Mouse (Mus musculus) forebrain, embryonic 11.5 days (tissue): ENCODE results near the gene Serbp1. TPM values are rescaled to one million over a fixed set of nuclear protein-coding genes. Genes with fewer than 3 reads are reported as not detected.
"Not testable (repeated sequence)": the region's sequence is repeated elsewhere in the genome, so short reads cannot be mapped to it uniquely, and the experiment has no call there.

Experiments used
- ATAC-seq: fragments of 200-750 bp; cut with Nextera tagmentation; replicated peaks from 2 replicates; pipeline ENCODE4 v1.8.0; 2017; ENCODE audit warnings: moderate TSS enrichment; ENCODE audit not compliant: low FRiP score
- DNase-seq: peaks from one replicate; pipeline ENCODE4 v3.0.0-alpha.2; 2017; ENCODE audit warnings: low spot score
- H3K27ac ChIP-seq: fragments of 300-500 bp; sonication (generic); 2 replicates; pipeline ENCODE4 v1.5.1; 2014; ENCODE audit warnings: low read depth, low read length
- H3K27me3 ChIP-seq: fragments of 300-500 bp; sonication (generic); 2 replicates; pipeline ENCODE4 v1.6.1; 2014; ENCODE audit warnings: mild to moderate bottlenecking, low read length, mixed read lengths; ENCODE audit not compliant: control insufficient read depth, insufficient read depth
- H3K36me3 ChIP-seq: fragments of 300-500 bp; sonication (generic); 2 replicates; pipeline ENCODE4 v1.6.1; 2014; ENCODE audit warnings: mild to moderate bottlenecking, low read length, moderate library complexity, mixed read lengths; ENCODE audit not compliant: control insufficient read depth, insufficient read depth
- H3K4me1 ChIP-seq: fragments of 300-500 bp; sonication (generic); replicated peaks from 2 replicates; pipeline ENCODE4 v1.6.1; 2014; ENCODE audit warnings: low read length, mixed read lengths; ENCODE audit not compliant: control insufficient read depth, insufficient read depth
- H3K4me2 ChIP-seq: fragments of 300-500 bp; sonication (generic); 2 replicates; pipeline ENCODE4 v1.6.1; 2014; ENCODE audit warnings: low read depth, mild to moderate bottlenecking, low read length, moderate library complexity, mixed read lengths; ENCODE audit not compliant: severe bottlenecking
- H3K4me3 ChIP-seq: fragments of 300-500 bp; sonication (generic); 2 replicates; pipeline ENCODE4 v1.5.1; 2014; ENCODE audit warnings: low read depth, low read length
- H3K9ac ChIP-seq: fragments of 300-500 bp; sonication (generic); 2 replicates; pipeline ENCODE4 v1.6.1; 2014; ENCODE audit warnings: low read length
- H3K9me3 ChIP-seq: fragments of 300-500 bp; sonication (generic); 2 replicates; pipeline ENCODE4 v1.6.1; 2016; ENCODE audit warnings: low read length, mixed read lengths; ENCODE audit not compliant: control insufficient read depth
- WGBS: fragments of 180-500 bp; shearing (Covaris S2); extraction: QIAGEN DNeasy Blood & Tissue Kit; methylation state at CpG from one replicate; pipeline ENCODE4 v1.1.7; 2014; 5-methylcytosine and 5-hydroxymethylcytosine counted together
- polyA plus RNA-seq: library from polyadenylated mRNA; unstranded; fragments of >200 nt; fragmentation: Nextera tagmentation; extraction: Ambion mirVana; gene quantifications from 2 replicates; pipeline ENCODE4 v1.2.1, GENCODE M21; 2014

Gene Serbp1
- polyA plus RNA-seq, 1 experiment from 2014 or later, result 601 TPM

DNA sequence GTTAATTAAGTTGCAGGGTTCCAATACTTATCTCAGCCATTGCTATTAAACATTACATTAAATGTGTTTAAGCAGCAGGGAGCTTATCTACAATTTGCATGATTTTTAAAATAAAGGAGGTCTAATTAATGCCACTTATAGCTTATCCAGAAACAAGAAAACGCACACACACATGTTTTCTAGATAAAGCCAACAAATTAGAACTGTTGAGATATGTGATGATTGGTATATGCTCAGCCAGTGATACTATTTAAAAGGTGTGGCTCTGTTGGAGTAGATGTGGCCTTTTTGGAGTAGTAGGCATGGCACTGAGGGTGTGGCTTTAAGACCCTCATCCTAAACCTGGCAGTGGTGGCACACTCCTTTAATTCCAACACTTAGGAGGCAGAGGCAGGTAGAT lies 25.6 kb upstream of the Serbp1 start:
- no peak overlapping the region for H3K4me3 ChIP-seq
- 95% methylated on average over 1 of the region's 1 CpGs for WGBS

DNA sequence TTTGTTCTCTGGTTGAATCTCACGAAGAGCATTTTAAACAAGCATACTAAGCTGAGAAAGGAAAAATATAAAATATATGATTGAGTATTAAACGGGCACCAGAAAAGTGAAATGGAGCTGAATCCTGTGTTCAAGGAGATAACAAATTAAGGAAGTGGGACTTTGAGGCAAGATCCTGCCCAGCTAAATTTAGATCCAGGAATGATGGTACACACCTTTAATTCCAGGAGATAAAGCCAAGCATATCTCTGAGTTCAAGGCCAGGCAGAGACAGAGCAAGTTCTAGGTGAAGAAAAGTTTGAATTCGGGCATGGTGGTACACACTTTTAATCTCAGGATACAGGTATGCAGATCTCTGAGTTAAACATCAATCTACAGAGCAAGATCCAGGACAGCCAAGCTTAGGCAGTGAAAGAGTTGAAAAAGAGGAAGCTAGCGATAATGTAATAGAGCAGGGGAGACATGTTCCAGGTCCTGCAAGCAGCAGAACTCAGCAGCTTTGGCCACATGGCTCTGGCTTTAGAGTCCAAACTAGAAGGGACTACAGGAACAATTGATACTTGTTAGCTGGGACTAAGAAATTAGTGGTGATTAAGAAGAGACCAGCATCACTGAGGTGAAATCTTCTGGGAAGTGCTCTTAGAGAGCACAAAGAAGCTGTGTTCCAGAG lies 24.4 kb upstream of the Serbp1 start:
- no peak for DNase-seq
- Histone ChIP-seq H3K9ac (no peak overlapping the region), H3K4me3 (no peak overlapping the region), H3K4me2 (no peak overlapping the region), H3K27me3 (no peaks in the 10 kb centered on the region), H3K9me3 (no peaks in the 10 kb centered on the region), H3K36me3 (no peaks in the 10 kb centered on the region), H3K27ac (no peak overlapping the region), H3K4me1 (no peaks in the 10 kb centered on the region)
- no peak for ATAC-seq
- WGBS, result 93% methylated on average over 4 of the region's 4 CpGs

More for the DNA sequence above, 25.6 kb upstream of the Serbp1 start:
- Histone ChIP-seq H3K9me3 (no peaks in the 10 kb centered on the region), H3K36me3 (no peaks in the 10 kb centered on the region), H3K9ac (no peak overlapping the region), H3K27ac (no peak overlapping the region), H3K4me2 (no peak overlapping the region), H3K27me3 (no peaks in the 10 kb centered on the region), H3K4me1 (no peaks in the 10 kb centered on the region)
- ATAC-seq (no peak), DNase-seq (no peak)

DNA sequence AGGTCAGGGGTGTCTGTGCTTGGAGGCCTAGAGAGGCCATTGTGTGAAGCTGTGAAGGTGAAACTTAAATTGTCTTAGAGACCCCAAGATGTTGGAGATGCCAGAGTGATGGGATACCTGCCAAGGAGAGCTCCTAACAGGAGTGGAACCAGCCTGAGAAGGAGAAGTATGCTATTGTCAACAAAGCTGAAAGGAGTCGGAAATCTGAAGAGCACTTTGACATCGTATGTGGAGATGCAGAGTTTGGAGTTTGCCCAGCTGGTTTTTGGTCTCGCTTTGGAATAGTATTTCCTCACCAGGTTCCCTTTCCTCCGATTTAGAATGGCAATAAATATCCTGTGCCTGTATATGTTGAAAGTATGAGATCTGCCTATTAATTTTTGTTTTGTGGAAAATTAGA lies 20.6 kb upstream of the Serbp1 start:
- Histone ChIP-seq H3K4me2 (no peak overlapping the region), H3K9me3 (no peaks in the 10 kb centered on the region), H3K4me3 (no peak overlapping the region), H3K4me1 (no peaks in the 10 kb centered on the region), H3K27me3 (no peaks in the 10 kb centered on the region), H3K27ac (no peak overlapping the region), H3K9ac (no peak overlapping the region), H3K36me3 (no peaks in the 10 kb centered on the region)
- no peak for DNase-seq
- WGBS, result 90% methylated on average over 4 of the region's 4 CpGs
- no peak for ATAC-seq

GRCm38 (mm10) chr6:67217846-67218245 lies 20.1 kb upstream of the Serbp1 start:
- Histone ChIP-seq H3K4me3 (no peak overlapping the region), H3K27ac (no peak overlapping the region), H3K4me1 (no peaks in the 10 kb centered on the region), H3K9me3 (no peaks in the 10 kb centered on the region), H3K4me2 (no peak overlapping the region), H3K36me3 (no peaks in the 10 kb centered on the region), H3K27me3 (no peaks in the 10 kb centered on the region), H3K9ac (no peak overlapping the region)
- DNase-seq, result no peak
- ATAC-seq, result no peak
- WGBS, result 70% methylated on average over 1 of the region's 1 CpGs

GRCm38 (mm10) chr6:67218566-67218965 lies 19.4 kb upstream of the Serbp1 start:
- ATAC-seq (no peak), DNase-seq (no peak)
- no peak overlapping the region for H3K9ac ChIP-seq
- no peak overlapping the region for H3K4me2 ChIP-seq
- H3K4me1 ChIP-seq, result no peaks in the 10 kb centered on the region
- no peaks in the 10 kb centered on the region for H3K36me3 ChIP-seq
- no peak overlapping the region for H3K4me3 ChIP-seq
- H3K27me3 ChIP-seq, result no peaks in the 10 kb centered on the region
- no peaks in the 10 kb centered on the region for H3K9me3 ChIP-seq
- no peak overlapping the region for H3K27ac ChIP-seq

DNA sequence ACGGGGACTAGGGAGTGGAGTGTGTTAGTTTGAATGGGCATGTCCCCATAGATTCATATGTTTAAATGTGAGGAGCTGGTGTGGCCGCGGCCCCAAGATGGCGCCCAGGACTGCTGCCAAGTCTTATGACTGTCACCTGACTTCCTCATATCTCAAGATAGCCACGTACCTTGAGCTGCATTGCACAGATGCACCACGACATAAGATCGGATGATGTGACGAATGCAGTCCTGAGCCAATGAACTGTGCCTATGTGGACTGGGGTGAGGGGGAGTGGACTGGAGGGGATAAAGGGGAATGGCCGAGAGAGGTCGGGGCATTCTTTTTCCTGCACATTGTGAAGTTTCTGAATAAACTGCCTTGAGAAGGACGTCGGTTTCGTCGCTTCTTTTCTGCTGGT lies 18.0 kb upstream of the Serbp1 start:
- not testable (repeated sequence) for H3K9ac ChIP-seq, H3K27ac ChIP-seq, H3K4me3 ChIP-seq, H3K27me3 ChIP-seq, H3K4me1 ChIP-seq, H3K36me3 ChIP-seq, H3K4me2 ChIP-seq, ATAC-seq, DNase-seq, H3K9me3 ChIP-seq
- 90% methylated on average over 14 of the region's 14 CpGs for WGBS

GRCm38 (mm10) chr6:67220731-67221130 lies 17.2 kb upstream of the Serbp1 start:
- no peak overlapping the region for H3K9ac ChIP-seq
- no peaks in the 10 kb centered on the region for H3K36me3 ChIP-seq
- no peak for ATAC-seq
- no peak overlapping the region for H3K4me2 ChIP-seq
- H3K4me3 ChIP-seq, result no peak overlapping the region
- H3K4me1 ChIP-seq, result no peaks in the 10 kb centered on the region
- no peak for DNase-seq
- H3K27ac ChIP-seq, result no peak overlapping the region
- no peaks in the 10 kb centered on the region for H3K27me3 ChIP-seq
- no peaks in the 10 kb centered on the region for H3K9me3 ChIP-seq

- WGBS, result 83% methylated on average over 1 of the region's 1 CpGs
- no peaks in the 10 kb centered on the region for H3K36me3 ChIP-seq
- ATAC-seq (no peak), DNase-seq (no peak)
- H3K27ac ChIP-seq, result no peak overlapping the region
- H3K9ac ChIP-seq, result no peak overlapping the region
- H3K4me3 ChIP-seq, result no peak overlapping the region
- H3K4me2 ChIP-seq, result no peak overlapping the region
- H3K4me1 ChIP-seq, result no peaks in the 10 kb centered on the region
- no peaks in the 10 kb centered on the region for H3K9me3 ChIP-seq
- no peaks in the 10 kb centered on the region for H3K27me3 ChIP-seq
Measured at GRCm38 (mm10) chr6:67223082-67223481, 14.9 kb upstream of the Serbp1 start.

DNA sequence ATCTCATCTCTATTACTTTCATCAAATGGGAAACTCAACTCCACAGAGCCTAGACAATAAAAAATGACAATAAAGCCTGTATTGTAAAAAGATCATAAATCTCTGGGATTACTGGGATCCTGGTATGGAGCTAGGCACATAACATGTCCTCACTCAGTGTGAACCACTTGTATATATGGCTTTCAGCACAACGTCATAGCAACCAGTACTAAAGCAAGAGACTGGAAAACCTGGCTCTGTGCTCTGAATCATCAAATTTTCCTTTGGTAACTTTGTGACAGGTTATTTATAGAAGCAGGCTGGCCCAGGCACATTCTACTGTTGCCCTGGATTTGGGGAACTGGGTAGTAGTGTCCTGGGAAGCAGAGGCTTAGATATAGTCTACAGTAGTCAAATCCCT lies 14.5 kb upstream of the Serbp1 start:
- DNase-seq (no peak), ATAC-seq (no peak)
- Histone ChIP-seq H3K4me1 (peaks cover 2% of the 10 kb centered on the region; the same call in 1 of the 2 replicates), H3K36me3 (no peaks in the 10 kb centered on the region), H3K27me3 (no peaks in the 10 kb centered on the region), H3K4me3 (no peak overlapping the region), H3K9me3 (no peaks in the 10 kb centered on the region), H3K4me2 (no peak overlapping the region), H3K9ac (no peak overlapping the region), H3K27ac (no peak overlapping the region)
- WGBS, result 83% methylated on average over 1 of the region's 1 CpGs
